Mouse (Mus musculus): ENCODE data around the gene Spag7. TPM values are rescaled to one million over a fixed set of nuclear protein-coding genes. Genes with fewer than 3 reads are reported as not detected.

Gene Spag7
- polyA plus RNA-seq, 1 experiment from 2014 or later = 159 TPM

GRCm38 (mm10) chr11:70686901-70687566, 17.8 kb upstream of the Spag7 start:
- peaks cover 21% of the 10 kb centered on the region for H3K4me1 ChIP-seq (replicated peaks; ENCODE audit: control insufficient read depth, insufficient read depth, low read length)
- H3K9ac ChIP-seq (ENCODE audit: low read length) = peak overlapping the region; percentile 90
- peaks cover 10% of the 10 kb centered on the region for H3K36me3 ChIP-seq (ENCODE audit: control insufficient read depth, insufficient read depth, low read length)
- peak overlapping the region; percentile 80 for H3K4me3 ChIP-seq (ENCODE audit: low read length)
- H3K27me3 ChIP-seq (ENCODE audit: control insufficient read depth, insufficient read depth, low read depth, low read length) = no peaks in the 10 kb centered on the region
- peak; percentile 64 for ATAC-seq (ENCODE audit: low read depth)
- peak overlapping the region; percentile 87 for H3K27ac ChIP-seq (ENCODE audit: low read length)
- no peaks in the 10 kb centered on the region for H3K9me3 ChIP-seq (ENCODE audit: control insufficient read depth, low read length)
- WGBS = under 1% methylated on average over 16 of the region's 16 CpGs
- peak overlapping the region; percentile 88 for H3K4me2 ChIP-seq (ENCODE audit: low read depth, low read length)

GRCm38 (mm10) chr11:70683640-70684039, 14.4 kb upstream of the Spag7 start:
- no peak overlapping the region for H3K4me2 ChIP-seq (ENCODE audit: low read depth, low read length)
- H3K9ac ChIP-seq (ENCODE audit: low read length) = no peak overlapping the region
- H3K9me3 ChIP-seq (ENCODE audit: control insufficient read depth, low read length) = no peaks in the 10 kb centered on the region
- peaks cover 26% of the 10 kb centered on the region for H3K36me3 ChIP-seq (ENCODE audit: control insufficient read depth, insufficient read depth, low read length)
- no peak for ATAC-seq (ENCODE audit: low read depth)
- 79% methylated on average over 5 of the region's 5 CpGs for WGBS
- H3K4me1 ChIP-seq (replicated peaks; ENCODE audit: control insufficient read depth, insufficient read depth, low read length) = peaks cover 19% of the 10 kb centered on the region
- no peak overlapping the region for H3K27ac ChIP-seq (ENCODE audit: low read length)
- no peaks in the 10 kb centered on the region for H3K27me3 ChIP-seq (ENCODE audit: control insufficient read depth, insufficient read depth, low read depth, low read length)
- no peak overlapping the region for H3K4me3 ChIP-seq (ENCODE audit: low read length)

- ATAC-seq (ENCODE audit: low read depth) = peak; percentile 64
- Histone ChIP-seq H3K9ac (ENCODE audit: low read length) (peak overlapping the region; percentile 2; the same call in 1 of the 2 replicates), H3K4me2 (ENCODE audit: low read depth, low read length) (no peak overlapping the region), H3K9me3 (ENCODE audit: control insufficient read depth, low read length) (no peaks in the 10 kb centered on the region), H3K4me1 (replicated peaks; ENCODE audit: control insufficient read depth, insufficient read depth, low read length) (peaks cover 12% of the 10 kb centered on the region), H3K27ac (ENCODE audit: low read length) (no peak overlapping the region), H3K27me3 (ENCODE audit: control insufficient read depth, insufficient read depth, low read depth, low read length) (no peaks in the 10 kb centered on the region), H3K36me3 (ENCODE audit: control insufficient read depth, insufficient read depth, low read length) (peaks cover 26% of the 10 kb centered on the region), H3K4me3 (ENCODE audit: low read length) (no peak overlapping the region)
- 27% methylated on average over 11 of the region's 11 CpGs for WGBS
Measured at GRCm38 (mm10) chr11:70681897-70682581, 12.8 kb upstream of the Spag7 start.

- H3K4me2 ChIP-seq (ENCODE audit: low read depth, low read length) = no peak overlapping the region
- H3K4me1 ChIP-seq (replicated peaks; ENCODE audit: control insufficient read depth, insufficient read depth, low read length) = peaks cover 6% of the 10 kb centered on the region
- H3K27me3 ChIP-seq (ENCODE audit: control insufficient read depth, insufficient read depth, low read depth, low read length) = no peaks in the 10 kb centered on the region
- peaks cover 28% of the 10 kb centered on the region for H3K36me3 ChIP-seq (ENCODE audit: control insufficient read depth, insufficient read depth, low read length)
- no peak overlapping the region for H3K27ac ChIP-seq (ENCODE audit: low read length)
- H3K9ac ChIP-seq (ENCODE audit: low read length) = no peak overlapping the region
- no peak overlapping the region for H3K4me3 ChIP-seq (ENCODE audit: low read length)
- ATAC-seq (ENCODE audit: low read depth) = no peak
- no peaks in the 10 kb centered on the region for H3K9me3 ChIP-seq (ENCODE audit: control insufficient read depth, low read length)
- 73% methylated on average over 12 of the region's 12 CpGs for whole genome bisulfite sequencing
Measured at GRCm38 (mm10) chr11:70681170-70681569, 12.0 kb upstream of the Spag7 start.

- Histone ChIP-seq H3K36me3 (ENCODE audit: control insufficient read depth, insufficient read depth, low read length) (peaks cover 30% of the 10 kb centered on the region), H3K9me3 (ENCODE audit: control insufficient read depth, low read length) (no peaks in the 10 kb centered on the region), H3K27ac (ENCODE audit: low read length) (no peak overlapping the region), H3K27me3 (ENCODE audit: control insufficient read depth, insufficient read depth, low read depth, low read length) (no peaks in the 10 kb centered on the region), H3K4me3 (ENCODE audit: low read length) (no peak overlapping the region), H3K4me2 (ENCODE audit: low read depth, low read length) (no peak overlapping the region), H3K9ac (ENCODE audit: low read length) (no peak overlapping the region), H3K4me1 (replicated peaks; ENCODE audit: control insufficient read depth, insufficient read depth, low read length) (peaks cover 6% of the 10 kb centered on the region)
- ATAC-seq (ENCODE audit: low read depth) = no peak
- 90% methylated on average over 8 of the region's 8 CpGs for WGBS
Measured at GRCm38 (mm10) chr11:70679894-70680293, 10.7 kb upstream of the Spag7 start.

- 93% methylated on average over 8 of the region's 8 CpGs for WGBS
- H3K4me3 ChIP-seq (ENCODE audit: low read length) = no peak overlapping the region
- no peak overlapping the region for H3K4me2 ChIP-seq (ENCODE audit: low read depth, low read length)
- H3K27ac ChIP-seq (ENCODE audit: low read length) = no peak overlapping the region
- H3K9ac ChIP-seq (ENCODE audit: low read length) = no peak overlapping the region
- H3K9me3 ChIP-seq (ENCODE audit: control insufficient read depth, low read length) = no peaks in the 10 kb centered on the region
- no peaks in the 10 kb centered on the region for H3K27me3 ChIP-seq (ENCODE audit: control insufficient read depth, insufficient read depth, low read depth, low read length)
- peaks cover 6% of the 10 kb centered on the region for H3K4me1 ChIP-seq (replicated peaks; ENCODE audit: control insufficient read depth, insufficient read depth, low read length)
- peaks cover 26% of the 10 kb centered on the region for H3K36me3 ChIP-seq (ENCODE audit: control insufficient read depth, insufficient read depth, low read length)
- ATAC-seq (ENCODE audit: low read depth) = no peak
Measured at GRCm38 (mm10) chr11:70679361-70679760, 10.1 kb upstream of the Spag7 start.

- no peaks in the 10 kb centered on the region for H3K9me3 ChIP-seq (ENCODE audit: control insufficient read depth, low read length)
- ATAC-seq (ENCODE audit: low read depth) = no peak
- peaks cover 21% of the 10 kb centered on the region for H3K36me3 ChIP-seq (ENCODE audit: control insufficient read depth, insufficient read depth, low read length)
- no peak overlapping the region for H3K4me3 ChIP-seq (ENCODE audit: low read length)
- no peak overlapping the region for H3K4me2 ChIP-seq (ENCODE audit: low read depth, low read length)
- WGBS = 77% methylated on average over 2 of the region's 2 CpGs
- H3K27me3 ChIP-seq (ENCODE audit: control insufficient read depth, insufficient read depth, low read depth, low read length) = no peaks in the 10 kb centered on the region
- H3K9ac ChIP-seq (ENCODE audit: low read length) = no peak overlapping the region
- peaks cover 6% of the 10 kb centered on the region for H3K4me1 ChIP-seq (replicated peaks; ENCODE audit: control insufficient read depth, insufficient read depth, low read length)
- no peak overlapping the region for H3K27ac ChIP-seq (ENCODE audit: low read length)
Measured at GRCm38 (mm10) chr11:70678576-70678975, 9.4 kb upstream of the Spag7 start.

GRCm38 (mm10) chr11:70678092-70678491, 8.9 kb upstream of the Spag7 start:
- H3K27me3 ChIP-seq (ENCODE audit: control insufficient read depth, insufficient read depth, low read depth, low read length) = no peaks in the 10 kb centered on the region
- peaks cover 21% of the 10 kb centered on the region for H3K36me3 ChIP-seq (ENCODE audit: control insufficient read depth, insufficient read depth, low read length)
- no peaks in the 10 kb centered on the region for H3K9me3 ChIP-seq (ENCODE audit: control insufficient read depth, low read length)
- WGBS = 68% methylated on average over 9 of the region's 9 CpGs
- H3K4me3 ChIP-seq (ENCODE audit: low read length) = no peak overlapping the region
- ATAC-seq (ENCODE audit: low read depth) = no peak
- H3K27ac ChIP-seq (ENCODE audit: low read length) = no peak overlapping the region
- H3K4me2 ChIP-seq (ENCODE audit: low read depth, low read length) = no peak overlapping the region
- peaks cover 6% of the 10 kb centered on the region for H3K4me1 ChIP-seq (replicated peaks; ENCODE audit: control insufficient read depth, insufficient read depth, low read length)
- no peak overlapping the region for H3K9ac ChIP-seq (ENCODE audit: low read length)

GRCm38 (mm10) chr11:70674501-70674900, 5.3 kb upstream of the Spag7 start:
- Histone ChIP-seq H3K4me2 (ENCODE audit: low read depth, low read length) (no peak overlapping the region), H3K9ac (ENCODE audit: low read length) (no peak overlapping the region), H3K27ac (ENCODE audit: low read length) (no peak overlapping the region), H3K4me3 (ENCODE audit: low read length) (no peak overlapping the region), H3K4me1 (replicated peaks; ENCODE audit: control insufficient read depth, insufficient read depth, low read length) (peaks cover 6% of the 10 kb centered on the region), H3K9me3 (ENCODE audit: control insufficient read depth, low read length) (no peaks in the 10 kb centered on the region), H3K36me3 (ENCODE audit: control insufficient read depth, insufficient read depth, low read length) (peaks cover 9% of the 10 kb centered on the region), H3K27me3 (ENCODE audit: control insufficient read depth, insufficient read depth, low read depth, low read length) (no peaks in the 10 kb centered on the region)
- WGBS = 66% methylated on average over 11 of the region's 11 CpGs
- ATAC-seq (ENCODE audit: low read depth) = no peak
